Mouse (Mus musculus): ENCODE data around the gene Top2a.
A peak's percentile ranks its signal among the peaks of the same experiment; 100 is the strongest.
"Not testable (repeated sequence)": the region's sequence is repeated elsewhere in the genome, so short reads cannot be mapped to it uniquely, and the experiment has no call there.

The Top2a gene

GRCm38 (mm10) chr11:99041051-99041729 is 17.2 kb upstream of the Top2a start, which contains the start of gene Igfbp4:
Igfbp4 (plus strand) TSS chr11:99041244.
- peak; percentile 83 for DNase-seq (ENCODE audit: low read depth, low spot score)

GRCm38 (mm10) chr11:99040346-99040974 is 16.5 kb upstream of the Top2a start:
- peak; percentile 68 for DNase-seq (ENCODE audit: low read depth, low spot score)

GRCm38 (mm10) chr11:99039782-99040181 is 15.8 kb upstream of the Top2a start:
- DNase-seq (ENCODE audit: low read depth, low spot score): peak; percentile 96

- no peak for DNase-seq (ENCODE audit: low read depth, low spot score)
Observed at GRCm38 (mm10) chr11:99036254-99036653, 12.3 kb upstream of the Top2a start.

- DNase-seq (ENCODE audit: low read depth, low spot score): no peak
Observed at GRCm38 (mm10) chr11:99035350-99035749, 11.4 kb upstream of the Top2a start.

- DNase-seq (ENCODE audit: low read depth, low spot score): no peak
Observed at GRCm38 (mm10) chr11:99026899-99027440, 3.0 kb upstream of the Top2a start.

- no peak for DNase-seq (ENCODE audit: low read depth, low spot score)
Observed at GRCm38 (mm10) chr11:99025878-99026277, 1.9 kb upstream of the Top2a start.

GRCm38 (mm10) chr11:99024468-99025134 is 612 bp upstream of the Top2a start:
- no peak for DNase-seq (ENCODE audit: low read depth, low spot score)

- no peak for DNase-seq (ENCODE audit: low read depth, low spot score)
Observed at GRCm38 (mm10) chr11:99023094-99023493, 895 bp downstream of the Top2a start.

GRCm38 (mm10) chr11:99022384-99022933 is 1.5 kb downstream of the Top2a start:
- no peak for DNase-seq (ENCODE audit: low read depth, low spot score)

GRCm38 (mm10) chr11:99019844-99020243 is 4.1 kb downstream of the Top2a start:
- DNase-seq (ENCODE audit: low read depth, low spot score): no peak

- no peak for DNase-seq (ENCODE audit: low read depth, low spot score)
Observed at GRCm38 (mm10) chr11:99013856-99014255, 10.1 kb downstream of the Top2a start.

GRCm38 (mm10) chr11:99010706-99011105 is 13.3 kb downstream of the Top2a start:
- DNase-seq (ENCODE audit: low read depth, low spot score): no peak

GRCm38 (mm10) chr11:99010124-99010523 is 13.9 kb downstream of the Top2a start:
- no peak for DNase-seq (ENCODE audit: low read depth, low spot score)

- no peak for DNase-seq (ENCODE audit: low read depth, low spot score)
Observed at GRCm38 (mm10) chr11:99006788-99007187, 17.2 kb downstream of the Top2a start.

GRCm38 (mm10) chr11:98999243-98999642 is 24.7 kb downstream of the Top2a start:
- DNase-seq (ENCODE audit: low read depth, low spot score): no peak

- DNase-seq (ENCODE audit: low read depth, low spot score): no peak
Observed at GRCm38 (mm10) chr11:98998776-98999175, 25.2 kb downstream of the Top2a start.

GRCm38 (mm10) chr11:98997659-98998058 is 26.3 kb downstream of the Top2a start:
- no peak for DNase-seq (ENCODE audit: low read depth, low spot score)

GRCm38 (mm10) chr11:98995987-98996386 is 28.0 kb downstream of the Top2a start:
- DNase-seq (ENCODE audit: low read depth, low spot score): no peak

GRCm38 (mm10) chr11:98990866-98991265 is 33.1 kb downstream of the Top2a start:
- no peak for DNase-seq (ENCODE audit: low read depth, low spot score)

- DNase-seq (ENCODE audit: low read depth, low spot score): not testable (repeated sequence)
Observed at GRCm38 (mm10) chr11:98988260-98988659, 35.7 kb downstream of the Top2a start.

GRCm38 (mm10) chr11:98985542-98985941 is 38.4 kb downstream of the Top2a start:
- DNase-seq (ENCODE audit: low read depth, low spot score): no peak

Data from mesoderm, embryonic 11.5 days (tissue).